Mouse (Mus musculus): ENCODE results near the gene Fhdc1. TPM values are rescaled to one million over a fixed set of nuclear protein-coding genes. Genes with fewer than 3 reads are reported as not detected.

Fhdc1 gene
- polyA plus RNA-seq, 1 experiment from 2014 or later: 0.36 TPM

Other genes with a start within 250 kb of the Fhdc1 start
- gene Trim2, start 173.6 kb downstream of the Fhdc1 start, polyA plus RNA-seq (2015; fragmentation: Nextera tagmentation; extraction: Ambion mirVana): 1.3 and 1.9 TPM in 2 replicates
- gene Arfip1, start 102.2 kb upstream of the Fhdc1 start, polyA plus RNA-seq (2015; fragmentation: Nextera tagmentation; extraction: Ambion mirVana): 49.5 and 50.5 TPM in 2 replicates
- gene Tigd4, start 113.1 kb upstream of the Fhdc1 start, polyA plus RNA-seq (2015; fragmentation: Nextera tagmentation; extraction: Ambion mirVana): not detected in 2 replicates
- 13.5 and 15.5 TPM in 2 replicates for gene Tmem154, start 185.8 kb upstream of the Fhdc1 start, polyA plus RNA-seq (2015; fragmentation: Nextera tagmentation; extraction: Ambion mirVana)